Mouse (Mus musculus): Measurements from ENCODE around the gene Gnaz. TPM values are rescaled to one million over a fixed set of nuclear protein-coding genes. Genes with fewer than 3 reads are reported as not detected.
A peak's percentile ranks its signal among the peaks of the same experiment; 100 is the strongest.

The Gnaz gene
- 100 to 1,000 TPM; 122 TPM for total RNA-seq (2021)
- long read RNA-seq, experiment 1, transcript Gnaz-201 (4 exons, 3,519 nt) = major isoform, 68 of 147 reads
- long read RNA-seq, experiment 1, transcript Gnaz-202 (2 exons, 3,331 nt) = minor isoform, 12 of 147 reads
- long read RNA-seq, experiment 1, partial matches to known transcripts = 6 of 147 reads
- long read RNA-seq, experiment 1, other reads (novel, unspliced or antisense) = 61 of 147 reads
- long read RNA-seq, experiment 2, transcript Gnaz-201 (4 exons, 3,519 nt) = major isoform, 57 of 140 reads
- long read RNA-seq, experiment 2, transcript Gnaz-202 (2 exons, 3,331 nt) = minor isoform, 9 of 140 reads
- long read RNA-seq, experiment 2, partial matches to known transcripts = 11 of 140 reads
- long read RNA-seq, experiment 2, other reads (novel, unspliced or antisense) = 63 of 140 reads

DNA sequence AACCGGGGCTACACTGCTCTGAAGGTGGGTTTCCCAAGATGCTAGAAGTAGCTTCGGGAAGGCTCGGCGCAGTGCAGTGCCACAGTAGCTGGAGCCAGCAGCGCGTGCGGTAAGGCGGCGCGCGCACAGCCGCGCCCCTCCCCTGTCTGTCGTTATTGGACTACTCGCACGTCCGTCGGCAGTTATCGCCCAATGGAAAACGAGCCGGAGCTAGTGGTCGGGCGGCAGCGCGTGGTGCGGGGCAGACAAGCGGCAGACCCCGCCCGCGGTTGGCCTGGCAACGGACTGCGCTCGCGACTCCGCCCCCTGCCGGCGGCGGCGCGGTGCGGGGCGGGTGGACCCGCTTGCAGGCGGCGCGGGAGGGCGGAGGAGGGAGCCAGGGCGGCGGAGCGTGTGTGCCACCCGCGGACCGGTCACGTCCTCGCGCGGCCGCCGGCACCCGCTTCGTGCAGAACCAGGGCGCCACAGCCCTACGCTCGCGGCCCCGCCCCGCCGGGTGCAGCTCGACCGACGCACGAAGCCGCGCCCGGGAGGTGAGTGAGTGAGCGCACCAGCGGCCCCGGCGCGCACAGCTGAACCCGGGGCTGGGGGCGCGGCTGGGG is at the start of gene Gnaz:
TSS of gene Gnaz (plus strand) at position 328 of the 602 bp plus-strand sequence.
- peak; percentile 98 to 99 for DNase-seq (ENCODE audit: low spot score in 2 of 2)

DNA sequence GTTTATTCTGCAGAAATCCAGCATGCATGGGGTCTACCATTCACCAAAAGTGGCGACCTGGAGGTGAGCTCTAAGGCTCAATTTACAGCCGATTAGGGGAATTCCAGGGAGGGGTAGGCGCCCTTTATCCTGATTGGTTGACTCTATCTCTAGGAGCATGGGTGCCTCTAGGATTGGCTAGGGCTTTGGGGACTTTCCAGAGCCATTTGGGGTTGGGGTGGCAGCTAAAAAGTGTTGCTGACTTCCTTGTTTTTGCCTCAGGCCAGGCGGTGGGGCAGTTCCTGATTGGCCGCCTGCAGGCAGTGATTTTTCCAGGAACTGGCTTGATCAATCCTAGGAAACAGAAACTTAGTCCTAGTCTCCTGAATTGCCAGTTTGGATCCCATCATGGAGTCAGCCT is 47.7 kb upstream of the Gnaz start:
- DNase-seq (ENCODE audit: low spot score in 2 of 2) = no peak

DNA sequence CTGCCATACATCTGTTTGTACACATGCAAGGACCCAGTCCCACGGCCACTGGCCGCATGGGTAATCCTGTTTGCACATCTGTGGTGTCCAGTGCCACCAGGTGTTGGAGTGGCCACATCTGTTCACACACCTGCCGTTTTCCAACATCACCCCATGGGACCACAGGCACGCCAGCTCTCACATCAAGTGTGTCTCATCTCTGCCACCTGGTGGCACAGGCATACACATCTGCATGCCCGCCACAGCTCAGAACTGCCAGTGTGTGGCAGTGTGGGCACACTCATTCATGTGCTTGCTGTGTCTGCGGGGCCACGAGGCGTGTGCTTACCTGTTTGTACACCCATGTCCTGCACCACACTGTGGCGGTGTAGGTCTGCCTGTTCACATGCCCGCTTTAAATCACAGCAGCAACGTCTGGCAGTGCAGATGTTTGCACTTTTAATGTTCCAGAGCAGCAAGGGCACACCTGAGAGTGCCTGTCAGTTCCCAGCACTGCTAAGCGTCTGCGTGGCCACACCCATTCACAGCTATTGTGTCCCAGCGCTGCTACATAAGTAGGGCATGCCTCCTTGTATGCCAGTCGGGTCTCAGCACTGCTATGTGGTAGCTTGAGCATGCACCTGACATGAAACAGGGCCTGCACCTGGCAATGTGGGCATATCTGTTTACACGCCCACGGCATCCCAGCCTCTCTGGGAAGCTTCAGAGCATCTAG is 46.0 kb upstream of the Gnaz start:
- DNase-seq (ENCODE audit: low spot score in 2 of 2) = peak; percentile 40 to 60

DNA sequence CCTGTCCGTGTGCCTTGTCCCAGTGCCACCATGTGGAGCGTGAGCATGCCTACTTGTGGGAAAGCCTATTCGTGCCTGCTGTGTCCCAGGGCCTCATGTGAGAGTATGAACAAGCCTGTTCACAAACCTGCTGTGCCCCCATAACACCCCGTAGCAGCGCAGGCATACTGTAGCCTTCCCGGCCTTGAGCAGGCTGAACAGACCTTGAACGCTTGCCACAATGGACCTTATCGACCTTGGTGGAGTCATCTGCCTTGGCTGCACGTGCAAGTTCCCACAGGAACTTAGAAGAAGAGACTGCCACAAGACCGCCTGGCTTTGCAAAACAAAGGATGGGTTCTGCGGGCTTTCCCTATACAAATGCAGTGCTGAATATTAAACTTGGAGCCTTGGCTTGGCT is 45.4 kb upstream of the Gnaz start:
- no peak for DNase-seq (ENCODE audit: low spot score in 2 of 2)

DNA sequence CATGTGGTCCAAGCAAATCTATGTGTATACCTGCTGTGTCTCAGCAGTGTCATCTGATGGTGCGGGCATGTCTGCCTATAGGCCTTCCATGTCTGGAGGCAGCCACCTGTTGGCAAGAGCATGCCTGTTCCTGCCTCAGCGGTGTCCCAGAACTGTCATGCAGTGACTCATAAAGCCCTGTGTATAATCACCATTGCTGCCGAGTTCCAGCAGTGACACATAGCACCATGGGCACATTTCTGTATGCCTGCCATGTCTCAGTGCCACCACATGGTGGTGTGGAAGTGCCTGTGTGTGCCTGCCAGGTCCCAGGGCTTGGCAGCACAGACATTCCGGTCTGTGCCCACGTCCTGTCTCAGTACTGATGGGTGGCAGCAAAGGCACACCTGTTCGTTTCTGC is 44.2 kb upstream of the Gnaz start:
- peak; percentile 67 to 70 for DNase-seq (ENCODE audit: low spot score in 2 of 2)

DNA sequence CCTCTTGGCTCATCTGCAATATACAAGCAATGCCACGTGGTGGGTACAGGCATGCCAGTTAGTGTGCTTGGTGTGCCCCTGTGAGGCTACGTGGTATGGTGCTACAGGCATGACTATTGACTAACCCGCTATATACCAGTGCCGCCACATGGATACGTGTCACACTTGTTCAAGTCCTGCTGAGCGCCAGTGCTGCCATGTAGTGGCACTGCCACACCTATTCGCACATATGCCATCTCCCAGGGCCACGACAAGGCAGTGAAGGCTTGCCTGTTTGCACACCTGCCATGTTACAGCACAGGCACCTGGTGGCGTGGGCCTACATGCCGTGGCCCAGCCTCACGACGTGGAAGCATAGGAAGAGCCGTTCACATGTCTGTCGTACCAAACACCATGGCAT is 42.7 kb upstream of the Gnaz start:
- DNase-seq (ENCODE audit: low spot score in 2 of 2) = peak in 1 of 2 experiments; percentile 5

DNA sequence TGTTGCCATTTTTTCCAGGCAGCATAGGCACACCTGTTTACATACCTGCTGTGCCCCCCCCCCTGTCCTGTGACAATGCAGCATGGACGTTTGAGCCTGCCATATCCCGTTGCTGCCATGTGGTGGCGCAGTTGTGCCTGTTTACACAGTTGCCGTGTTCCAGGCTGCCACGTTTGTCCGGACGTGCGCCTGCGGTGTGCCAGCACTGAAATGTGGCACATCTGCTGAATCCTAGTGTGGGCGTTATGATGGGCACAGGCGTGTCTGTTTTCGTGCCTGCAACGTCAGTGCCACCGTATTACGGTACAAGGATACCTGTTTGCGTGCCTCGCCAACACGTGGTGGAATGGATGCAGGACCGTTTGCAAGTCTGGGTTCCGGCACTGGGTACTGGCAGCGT is 41.7 kb upstream of the Gnaz start:
- peak; percentile 66 to 68 for DNase-seq (ENCODE audit: low spot score in 2 of 2)

DNA sequence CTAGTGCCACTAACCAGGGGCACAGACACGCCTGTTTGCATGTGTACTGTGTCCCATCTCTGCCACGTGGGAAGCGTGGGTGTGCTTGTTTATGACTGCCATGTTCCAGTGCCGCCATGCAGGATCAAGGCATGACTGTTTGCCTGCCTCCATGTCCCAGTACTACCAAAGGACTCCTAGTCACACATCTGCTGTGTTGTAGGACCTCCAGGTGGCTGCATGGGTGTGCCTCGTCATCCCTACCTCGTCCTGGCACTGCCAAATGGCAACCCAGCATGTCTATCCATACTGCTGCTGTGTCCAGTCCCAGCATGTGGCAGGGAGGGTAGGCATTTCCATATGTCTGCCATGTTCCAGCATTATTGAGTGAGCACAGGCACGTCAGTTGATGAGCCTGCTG is 38.7 kb upstream of the Gnaz start:
- no peak for DNase-seq (ENCODE audit: low spot score in 2 of 2)

DNA sequence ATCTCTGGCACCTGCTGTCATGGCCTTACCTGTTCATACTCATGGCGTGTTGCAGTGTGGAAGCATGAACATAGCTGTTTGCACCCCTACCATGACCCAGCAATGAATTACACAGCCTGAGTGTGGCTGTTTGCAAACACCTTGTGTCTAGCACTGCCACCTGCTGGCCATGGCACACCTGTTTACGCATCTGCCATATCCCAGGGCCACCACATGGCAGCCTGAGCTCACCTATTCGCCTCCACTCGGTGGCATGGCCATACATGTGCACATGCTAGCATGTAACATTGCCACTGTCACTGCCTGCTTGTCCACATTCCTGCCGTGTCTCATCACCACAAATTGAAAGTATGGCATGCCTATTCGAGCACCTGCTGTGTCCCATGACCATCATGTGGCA is 37.4 kb upstream of the Gnaz start:
- no peak for DNase-seq (ENCODE audit: low spot score in 2 of 2)

DNA sequence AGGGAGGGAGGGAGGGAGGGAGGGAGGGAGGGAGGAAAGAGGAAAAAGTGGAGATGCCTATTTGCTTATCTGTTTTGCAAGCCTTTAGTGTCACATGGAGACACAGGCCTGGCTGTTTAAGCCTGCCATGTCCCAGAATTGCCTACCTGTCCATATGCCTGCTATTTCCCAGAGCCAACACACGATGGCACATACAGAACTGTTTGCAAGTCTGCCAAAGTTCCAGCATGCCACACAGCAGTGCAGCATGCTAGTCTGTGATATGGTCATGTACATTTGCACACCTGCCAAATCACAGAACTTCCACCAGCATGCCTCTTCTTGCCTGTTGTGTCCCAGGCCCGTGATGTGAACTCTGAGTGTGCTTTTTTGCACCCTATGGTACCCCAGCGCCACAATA is 36.4 kb upstream of the Gnaz start:
- DNase-seq (ENCODE audit: low spot score in 2 of 2) = no peak

DNA sequence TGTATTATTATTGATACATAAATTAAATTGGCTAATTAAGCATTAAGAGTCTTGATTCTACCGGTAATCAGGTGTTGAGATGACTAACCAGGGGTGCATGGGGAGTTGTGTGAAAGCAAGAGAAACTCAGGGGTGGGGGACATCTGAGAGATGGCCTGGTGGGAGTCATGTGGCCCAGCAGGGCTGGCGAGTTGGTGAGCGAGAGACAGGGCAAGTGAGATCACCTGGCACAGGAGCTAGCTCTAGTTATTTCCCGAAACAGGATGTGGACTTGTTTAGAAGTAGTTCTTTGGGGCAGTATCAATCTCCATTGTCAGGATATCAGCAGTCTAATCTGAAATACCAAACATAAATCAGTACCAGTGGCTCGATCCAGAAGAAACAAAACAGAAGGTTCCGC is 35.3 kb upstream of the Gnaz start:
- DNase-seq (ENCODE audit: low spot score in 2 of 2) = no peak

DNA sequence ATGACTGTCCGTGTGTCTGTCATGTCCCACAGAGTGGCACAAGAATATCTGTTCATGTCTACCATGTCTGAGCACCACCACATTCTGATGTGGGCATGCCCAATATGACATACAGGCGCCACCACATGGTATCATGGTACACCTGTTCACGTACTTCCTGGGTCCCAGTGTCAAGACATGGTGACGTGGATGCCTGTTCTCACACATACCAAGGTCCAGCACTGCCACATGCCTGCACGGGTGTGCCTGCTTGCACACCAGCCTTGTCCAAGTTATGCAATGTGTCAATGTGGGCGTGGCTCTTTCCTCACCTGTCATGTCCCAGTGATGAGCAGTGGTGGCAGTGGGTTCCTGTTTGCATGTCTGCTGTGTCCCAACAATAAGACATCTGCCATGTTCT is 34.5 kb upstream of the Gnaz start:
- DNase-seq (ENCODE audit: low spot score in 2 of 2) = no peak

DNA sequence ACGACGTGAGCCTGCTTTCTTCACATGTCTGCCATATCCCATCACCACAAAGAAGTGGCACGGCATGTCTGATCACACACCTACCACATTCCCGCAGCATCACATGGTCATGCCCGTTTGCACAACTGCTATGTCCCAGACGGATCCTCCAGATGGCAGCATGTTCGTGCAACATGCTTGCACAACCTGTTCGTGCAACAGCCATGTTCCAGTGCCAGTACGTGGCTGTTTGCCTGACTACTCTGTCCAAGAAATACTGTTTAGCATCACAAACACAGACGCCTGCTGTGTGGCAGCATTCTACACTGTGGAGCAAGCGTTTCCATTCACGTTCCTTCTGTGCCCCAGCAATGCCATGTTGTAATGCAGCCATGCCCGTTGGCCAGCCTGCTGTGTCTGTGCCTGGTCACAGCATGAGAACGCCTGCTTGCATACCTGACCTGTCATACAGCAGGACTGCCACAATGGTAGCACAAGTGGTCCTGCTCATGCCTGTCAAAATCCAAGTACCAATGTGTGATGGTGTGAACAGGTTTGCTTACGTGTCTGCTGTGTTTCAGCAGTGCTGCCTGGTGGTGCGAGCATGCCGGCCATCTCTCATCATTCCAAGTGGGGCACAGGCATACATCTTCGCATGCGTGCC is 33.3 kb upstream of the Gnaz start:
- DNase-seq (ENCODE audit: low spot score in 2 of 2) = peak in 1 of 2 experiments; percentile 77

DNA sequence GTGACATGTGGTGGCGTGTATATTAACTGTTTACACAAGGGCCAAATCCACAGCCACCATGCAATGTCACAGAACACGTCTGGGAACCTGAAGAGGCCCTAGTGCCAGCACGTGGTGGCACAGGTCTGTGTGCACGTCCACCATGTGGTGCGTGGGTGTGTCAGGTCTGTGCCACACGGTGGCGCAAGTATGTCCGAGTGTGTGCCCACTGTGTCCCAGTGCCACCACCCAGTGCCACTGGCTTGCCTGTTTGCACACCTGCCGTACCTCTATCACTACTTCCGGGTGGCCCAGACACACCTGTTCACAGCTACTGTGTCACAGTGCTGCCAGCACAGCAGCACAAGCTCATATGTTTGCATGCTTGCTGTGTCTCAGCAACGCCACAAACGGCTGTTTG is 32.5 kb upstream of the Gnaz start:
- no peak for DNase-seq (ENCODE audit: low spot score in 2 of 2)

DNA sequence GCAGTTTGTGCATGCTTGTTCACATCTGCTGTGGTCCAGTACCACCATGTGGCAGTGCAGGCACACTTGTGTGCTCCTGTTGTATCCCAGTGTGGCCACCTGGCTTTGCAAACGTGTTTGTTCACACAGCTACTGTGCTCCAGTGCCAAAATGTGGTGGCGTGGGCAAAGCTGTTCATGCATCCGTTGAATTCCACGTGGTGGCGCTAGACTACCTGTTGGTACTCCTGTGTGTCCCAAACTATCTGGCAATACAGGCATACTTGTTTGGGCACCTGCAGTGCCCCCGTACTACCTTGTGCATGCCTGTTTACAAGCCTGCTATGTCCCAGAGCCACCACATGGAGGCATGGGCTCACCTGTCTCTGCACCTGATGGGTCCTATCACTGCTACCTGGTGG is 32.0 kb upstream of the Gnaz start:
- DNase-seq (ENCODE audit: low spot score in 2 of 2) = no peak

DNA sequence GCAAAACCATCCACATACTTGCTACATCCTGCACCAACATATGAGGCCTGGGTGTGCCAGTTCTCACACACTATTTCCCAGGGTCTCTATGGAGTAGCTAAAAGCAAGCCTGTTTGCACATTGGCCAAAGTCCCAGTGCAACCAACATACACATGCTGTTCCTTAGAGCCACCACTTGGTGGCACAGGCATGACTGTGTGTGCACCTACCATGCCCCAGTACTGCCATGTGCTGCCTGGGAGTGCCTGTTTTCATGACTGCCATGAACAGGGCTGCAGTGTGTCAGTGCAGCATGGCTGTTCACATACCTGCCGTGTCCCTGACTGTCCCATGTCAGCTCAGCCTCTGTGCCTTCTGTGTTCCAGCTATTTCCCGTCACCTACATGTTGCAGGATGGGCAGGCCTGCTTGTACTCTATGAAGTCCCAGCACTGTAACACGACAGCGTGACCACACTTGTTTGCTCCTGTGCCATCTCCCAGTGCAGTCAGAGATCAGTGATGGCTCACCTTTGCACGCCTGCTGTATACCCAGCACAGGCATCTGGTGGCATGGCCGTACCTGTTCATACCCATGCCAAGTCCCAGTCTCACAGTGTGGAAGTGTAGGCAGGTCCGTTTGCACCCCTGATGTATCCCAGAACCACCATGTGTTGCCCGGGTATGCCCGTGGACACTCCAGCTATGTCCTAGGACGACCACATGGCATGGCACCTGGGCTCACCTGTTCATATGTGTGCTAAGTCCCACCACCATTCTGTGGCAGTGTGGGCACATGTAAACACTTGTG is 29.8 kb upstream of the Gnaz start:
- DNase-seq (ENCODE audit: low spot score in 2 of 2) = no peak

DNA sequence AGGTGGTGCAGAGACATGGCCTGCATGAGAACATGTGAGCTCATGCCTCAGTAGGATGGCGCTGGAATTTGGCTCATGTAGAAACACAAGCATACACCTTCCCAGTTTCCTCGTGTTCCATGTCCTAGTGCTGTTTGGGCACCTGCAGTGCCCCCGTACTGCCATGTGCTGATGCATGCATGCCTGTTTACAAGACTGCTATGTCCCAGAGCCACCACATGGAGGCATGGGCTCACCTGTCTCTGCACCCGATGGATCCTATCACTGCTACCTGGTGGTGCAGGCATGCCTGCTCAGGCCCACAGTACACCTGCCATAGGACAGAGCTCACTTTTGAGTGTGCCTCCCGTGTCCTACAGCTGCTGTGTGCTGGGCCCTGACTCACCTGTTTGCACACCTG is 28.6 kb upstream of the Gnaz start:
- DNase-seq (ENCODE audit: low spot score in 2 of 2) = no peak

DNA sequence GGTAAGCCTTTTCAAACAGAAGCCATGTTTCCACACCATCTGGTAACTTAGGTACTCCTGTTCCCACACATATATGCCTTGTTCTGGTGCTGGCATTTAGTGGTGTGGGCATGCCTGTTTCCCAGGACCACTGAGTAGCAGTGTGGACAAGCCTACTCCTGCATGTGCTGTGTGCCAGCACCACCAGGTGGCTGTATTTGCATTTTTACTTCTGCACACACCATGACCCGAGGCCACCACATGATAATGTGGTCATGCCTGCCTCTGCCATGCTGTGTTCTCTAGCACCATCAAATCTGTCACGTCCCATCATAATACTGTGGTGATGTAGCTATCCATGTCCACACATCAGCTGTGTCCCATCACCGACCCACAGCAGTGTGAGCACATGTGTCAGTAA is 27.7 kb upstream of the Gnaz start:
- no peak for DNase-seq (ENCODE audit: low spot score in 2 of 2)

DNA sequence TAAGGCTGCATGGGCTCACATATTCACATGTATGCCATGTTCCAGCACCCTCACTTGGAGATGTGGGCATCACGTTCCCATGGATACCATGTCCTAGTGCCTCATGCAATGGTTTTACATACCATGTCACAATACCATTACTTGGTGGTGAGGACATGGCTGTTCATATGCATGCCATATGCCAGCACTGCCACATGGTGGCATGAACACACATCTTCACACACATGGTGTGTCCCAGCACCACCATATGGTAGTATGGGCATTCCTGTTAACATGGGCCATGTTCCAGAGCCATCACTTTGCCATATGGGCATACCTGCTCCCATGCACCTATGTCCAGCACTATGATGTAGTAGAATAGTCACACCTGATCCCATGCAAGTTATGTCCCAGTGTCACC is 26.2 kb upstream of the Gnaz start:
- DNase-seq (ENCODE audit: low spot score in 2 of 2) = no peak

DNA sequence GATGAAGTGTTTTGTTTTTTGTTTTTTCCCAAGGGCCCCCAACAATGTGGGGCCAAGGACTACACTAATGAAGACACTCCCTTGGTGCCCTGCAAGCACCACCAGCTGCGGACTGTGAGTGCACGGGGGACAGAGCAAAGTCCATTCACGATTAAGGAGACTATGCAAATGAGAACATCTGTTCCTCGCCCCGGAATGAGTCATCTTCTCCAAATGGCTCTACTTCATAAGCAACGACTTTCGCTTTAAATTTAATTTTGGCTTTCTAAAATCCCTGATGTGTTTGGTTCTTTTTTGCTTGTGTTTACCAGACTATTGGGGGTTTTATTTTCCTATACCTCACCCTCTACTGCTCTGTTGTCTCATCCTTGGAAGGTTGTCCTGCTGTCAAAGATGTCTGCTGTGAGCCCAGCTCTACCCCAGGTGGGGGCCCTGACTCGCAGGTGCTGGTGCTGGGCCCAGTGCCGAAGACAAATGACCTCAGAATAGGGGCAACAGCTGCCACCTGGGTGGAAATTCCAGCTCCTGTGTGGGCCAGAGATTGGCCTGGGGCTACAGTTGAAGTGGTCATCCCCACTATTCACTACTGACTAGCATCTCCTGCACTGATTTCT is 14.0 kb upstream of the Gnaz start:
- DNase-seq (ENCODE audit: low spot score in 2 of 2) = no peak

DNA sequence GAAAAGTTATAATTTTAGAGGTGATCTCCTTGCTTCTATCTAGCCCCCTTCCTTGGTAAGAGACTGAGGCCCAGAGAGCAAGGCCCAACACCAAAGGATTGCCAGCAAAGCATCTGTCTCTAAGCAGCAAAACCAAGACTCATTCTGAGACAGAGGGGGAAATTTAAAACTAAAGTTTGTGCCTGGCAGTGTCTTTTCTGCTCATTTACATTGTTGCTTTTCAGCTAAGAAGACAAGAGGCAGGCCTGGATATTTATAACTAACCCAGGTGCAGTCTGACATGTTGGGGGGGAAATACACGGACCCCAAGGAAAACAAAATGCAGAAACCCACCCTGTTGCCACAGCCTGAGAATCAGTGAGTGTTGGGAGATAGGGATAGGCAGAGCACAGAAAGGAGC is 2.6 kb upstream of the Gnaz start:
- no peak for DNase-seq (ENCODE audit: low spot score in 2 of 2)
